In the genomic region with DNA sequence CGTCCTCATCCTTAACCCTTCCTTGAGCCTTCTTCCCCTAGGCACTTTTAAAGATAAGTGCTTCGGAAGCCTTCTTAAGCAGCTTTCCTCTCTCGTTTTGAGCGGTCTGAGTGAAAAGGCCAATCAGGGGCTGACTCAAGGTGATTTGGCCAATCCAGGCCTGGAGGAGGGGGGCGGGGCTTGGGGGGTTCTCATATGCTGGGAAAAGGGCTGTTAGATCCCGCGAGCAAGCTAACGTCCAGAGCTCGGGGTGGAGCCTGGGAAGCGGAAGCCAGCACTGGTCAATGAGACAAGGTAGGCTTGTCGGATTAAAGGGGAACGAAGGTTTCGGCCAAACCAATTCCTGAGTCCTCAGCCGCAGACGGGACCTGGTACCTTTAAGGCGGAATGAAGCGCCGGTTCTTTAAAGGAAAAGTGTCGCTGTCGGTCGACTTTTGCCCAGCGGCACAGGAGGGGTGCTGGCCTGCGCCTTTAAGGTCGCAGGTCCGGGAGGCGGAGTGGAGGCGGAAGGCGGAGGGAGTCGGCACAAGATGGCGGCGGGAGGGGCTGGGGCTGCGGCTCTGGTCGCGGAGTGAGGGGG, we compare ENCODE assay signal across 8 mouse cellular contexts. TPM values are rescaled to one million over a fixed set of nuclear protein-coding genes. Genes with fewer than 3 reads are reported as not detected.
DNase-seq lines count a peak whose midpoint lies in the region; ATAC-seq lines count a peak whose summit lies in the region.

A gene (plus strand): TSS at position 229 of the 580 bp plus-strand sequence.
A gene (plus strand): TSS at position 234 of the 580 bp plus-strand sequence.

- peaks cover 24% of the 10 kb centered on the region for H3K4me1 ChIP-seq in lung, embryonic 16.5 days (replicated peaks; ENCODE audit: control insufficient read depth, insufficient read depth, low read length)

- H3K36me3 ChIP-seq in lung, embryonic 16.5 days (ENCODE audit: control insufficient read depth, insufficient read depth, low read length): peaks cover 39% of the 10 kb centered on the region

- peak; percentile 77 to 78 for ATAC-seq in hematopoietic stem cell, adult 5-6 weeks (replicated peaks in 1 of 2; ENCODE audit: insufficient read depth in 1 of 2, low FRiP score in 2 of 2, low TSS enrichment in 1 of 2, low read depth in 1 of 2, poor library complexity in 2 of 2, severe bottlenecking in 2 of 2)
- ATAC-seq in lung, embryonic 16.5 days (ENCODE audit: low read depth): peak; percentile 92

- H3K9ac ChIP-seq in lung, embryonic 16.5 days (ENCODE audit: low read length): peak within 1 kb of the TSS; percentile 70

- DNase-seq in MEL-GATA-1-ER (ENCODE audit: extremely low read depth, low read depth): peak; percentile 99
- peak; percentile 98 for DNase-seq in cerebellum, adult 8-10 months
- peak; percentile 99 for DNase-seq in forelimb bud, embryonic 11.5 days (ENCODE audit: low read depth, low spot score)
- peak; percentile 91 for DNase-seq in layer of hippocampus, adult 9-10 months (ENCODE audit: low spot score)
- peak; percentile 86 for DNase-seq in ovary, postnatal 10 days (ENCODE audit: low spot score)
- peak; percentile 89 to 91 for DNase-seq in thymus, postnatal 10 days (ENCODE audit: low spot score in 2 of 2)

- peak within 1 kb of the TSS; percentile 73 for H3K4me2 ChIP-seq in lung, embryonic 16.5 days (ENCODE audit: low read depth, low read length)

- H3K4me3 ChIP-seq in lung, embryonic 16.5 days (ENCODE audit: low read length): peak within 1 kb of the TSS; percentile 65

- H3K27me3 ChIP-seq in lung, embryonic 16.5 days (ENCODE audit: control insufficient read depth, insufficient read depth, low read depth, low read length): no peaks in the 10 kb centered on the region

- 1% methylated on average over 31 of the region's 34 CpGs for WGBS in lung, embryonic 16.5 days

- no peaks in the 10 kb centered on the region for H3K9me3 ChIP-seq in lung, embryonic 16.5 days (ENCODE audit: control insufficient read depth, low read length)

- H3K27ac ChIP-seq in lung, embryonic 16.5 days (ENCODE audit: low read length): peak within 1 kb of the TSS; percentile 85

RNA-seq across cellular contexts. Expression of the first gene that starts in this region (rescaled TPM):
- total RNA-seq in hematopoietic stem cell, adult 5-6 weeks (2017): 71.1 and 79.8 TPM in 2 replicates
- 57.7 and 70.8 TPM in 2 replicates for polyA plus RNA-seq in lung, embryonic 16.5 days (2015; fragmentation: Nextera tagmentation; extraction: Ambion mirVana)

RNA-seq across cellular contexts. Expression of the second gene that starts in this region (rescaled TPM):
- total RNA-seq in hematopoietic stem cell, adult 5-6 weeks (2017): 20.4 and 21.4 TPM in 2 replicates
- polyA plus RNA-seq in lung, embryonic 16.5 days (2015; fragmentation: Nextera tagmentation; extraction: Ambion mirVana): 17.8 and 18.7 TPM in 2 replicates

Comparison
In these comparisons a context has a peak if more than half of its experiments do, and no peak if none do; other contexts are left out.
1. Peak in every context shown above with its lines: DNase-seq, ATAC-seq, H3K4me3 ChIP-seq and H3K27ac ChIP-seq.